Mouse (Mus musculus) megakaryocyte, embryonic 14.5 days (primary cell): ENCODE results near the gene Cyb5b.

Experiments used
- FLI1 ChIP-seq: IDR thresholded peaks from 2 replicates; pipeline ENCODE4 v1.6.1; 2012; ENCODE audit warnings: low read length, inconsistent platforms, mixed read lengths
- GATA1 ChIP-seq: IDR thresholded peaks from 3 replicates; pipeline ENCODE4 v1.6.1; 2012; ENCODE audit warnings: mixed read lengths, low read length, inconsistent platforms, borderline replicate concordance

- TF ChIP-seq GATA1 = no peak
- TF ChIP-seq FLI1 = no peak
Observed at GRCm38 (mm10) chr8:107136003-107136612, 14.3 kb upstream of the Cyb5b start.
